Mouse (Mus musculus): ENCODE results near the gene Trak1.
A peak's percentile ranks its signal among the peaks of the same experiment; 100 is the strongest.

The Trak1 gene

DNA sequence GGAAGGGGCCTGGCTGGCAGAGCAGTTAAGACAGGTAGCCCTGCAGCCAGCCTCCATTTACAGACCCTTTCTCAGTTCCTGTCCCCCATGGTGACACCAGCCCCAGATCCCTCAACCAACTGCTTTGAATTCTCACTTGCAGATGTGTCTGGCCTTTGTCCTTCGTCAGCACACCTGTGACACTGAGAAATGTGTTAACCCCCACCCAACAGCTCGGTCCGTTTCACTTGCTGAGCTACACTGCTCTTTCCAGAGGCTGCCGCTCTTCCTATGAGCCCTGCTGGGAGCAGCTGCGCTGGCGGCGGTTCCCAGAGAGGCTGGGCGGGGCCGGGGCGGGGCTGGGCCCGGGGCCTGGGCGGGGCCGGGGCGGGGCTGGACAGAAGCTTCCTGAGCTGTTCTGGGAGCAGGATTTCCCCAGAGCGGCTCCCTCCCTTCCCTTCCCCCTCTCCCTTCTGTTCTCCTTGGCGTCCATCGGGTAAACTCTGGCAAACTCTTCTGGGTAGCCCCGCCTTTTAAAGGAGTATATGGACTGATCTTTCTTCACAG lies 74.1 kb downstream of the Trak1 start:
- DNase-seq (ENCODE audit: low read depth, low spot score): peak; percentile 86

DNA sequence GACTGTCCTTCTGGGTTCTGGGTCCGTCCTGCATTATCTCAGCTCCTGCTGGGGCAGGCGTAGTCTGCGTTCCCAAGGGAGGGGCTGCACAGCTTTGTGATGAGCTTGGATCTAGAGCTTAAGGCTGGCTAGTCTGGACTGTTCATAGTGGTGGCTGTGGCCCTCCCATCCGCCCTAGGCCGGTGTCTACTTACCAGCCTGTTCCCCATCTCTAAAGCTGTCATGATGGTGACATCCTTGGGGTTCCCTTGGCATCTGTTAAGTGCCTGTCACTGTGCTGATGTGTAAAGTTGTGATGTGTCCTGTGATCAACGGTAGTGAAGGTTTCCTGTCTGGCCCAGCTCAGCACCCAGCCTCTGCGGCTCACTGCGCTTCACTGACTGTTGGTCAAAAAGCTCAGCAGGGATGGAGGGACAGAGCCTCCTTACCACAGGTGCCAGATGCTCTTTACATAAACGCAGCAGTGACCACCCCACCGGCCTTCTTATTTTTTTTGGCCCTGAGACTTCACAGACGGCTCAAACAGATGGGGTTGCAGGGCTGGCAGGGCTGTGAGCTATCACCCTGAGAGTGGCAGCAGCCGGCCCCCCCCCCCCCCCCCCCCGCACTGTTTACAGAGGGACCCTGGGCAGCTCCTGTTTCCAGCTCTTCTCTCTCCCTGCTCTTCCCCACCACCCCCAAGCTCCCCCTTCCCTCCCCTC lies 74.8 kb downstream of the Trak1 start:
- no peak for DNase-seq (ENCODE audit: low read depth, low spot score)

DNA sequence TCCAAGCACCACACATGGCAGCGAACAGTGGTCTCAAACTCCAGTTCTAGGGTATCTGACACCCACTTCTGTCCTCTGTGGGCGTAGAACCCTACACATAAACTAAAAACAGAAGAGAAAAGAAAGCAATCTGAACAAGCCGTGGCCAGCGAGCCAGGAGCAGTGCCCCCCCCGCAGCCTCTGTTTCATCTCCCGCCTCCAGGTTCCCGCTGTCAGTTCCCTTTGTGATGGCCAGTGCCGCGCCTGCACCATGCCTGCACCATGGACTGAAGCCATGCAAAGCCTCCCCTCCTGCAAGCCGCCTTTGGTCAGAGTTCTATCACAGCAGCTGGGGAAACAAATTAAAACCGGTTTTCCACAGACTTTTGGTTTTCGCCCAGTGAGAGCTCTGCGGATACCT lies 75.8 kb downstream of the Trak1 start:
- DNase-seq (ENCODE audit: low read depth, low spot score): no peak

DNA sequence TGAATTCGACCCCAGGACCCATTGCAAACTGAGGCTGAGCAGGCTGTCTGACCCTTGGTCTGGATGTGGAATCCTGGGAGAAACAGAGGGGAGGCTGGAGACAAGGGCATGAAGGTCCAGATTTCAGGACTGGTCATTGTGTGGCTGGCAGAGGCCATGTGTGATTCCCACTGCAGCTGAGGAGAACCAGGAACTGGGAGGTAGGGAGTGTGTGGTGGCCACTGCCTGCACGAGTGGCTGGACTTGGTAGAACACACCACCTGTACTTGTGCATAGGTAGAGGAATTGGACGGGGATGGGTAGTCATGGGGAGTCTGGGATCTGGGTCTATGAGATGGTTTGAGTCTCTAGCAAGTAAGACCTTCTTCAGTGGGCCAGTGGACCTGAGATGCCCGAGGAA lies 76.2 kb downstream of the Trak1 start:
- DNase-seq (ENCODE audit: low read depth, low spot score): no peak

DNA sequence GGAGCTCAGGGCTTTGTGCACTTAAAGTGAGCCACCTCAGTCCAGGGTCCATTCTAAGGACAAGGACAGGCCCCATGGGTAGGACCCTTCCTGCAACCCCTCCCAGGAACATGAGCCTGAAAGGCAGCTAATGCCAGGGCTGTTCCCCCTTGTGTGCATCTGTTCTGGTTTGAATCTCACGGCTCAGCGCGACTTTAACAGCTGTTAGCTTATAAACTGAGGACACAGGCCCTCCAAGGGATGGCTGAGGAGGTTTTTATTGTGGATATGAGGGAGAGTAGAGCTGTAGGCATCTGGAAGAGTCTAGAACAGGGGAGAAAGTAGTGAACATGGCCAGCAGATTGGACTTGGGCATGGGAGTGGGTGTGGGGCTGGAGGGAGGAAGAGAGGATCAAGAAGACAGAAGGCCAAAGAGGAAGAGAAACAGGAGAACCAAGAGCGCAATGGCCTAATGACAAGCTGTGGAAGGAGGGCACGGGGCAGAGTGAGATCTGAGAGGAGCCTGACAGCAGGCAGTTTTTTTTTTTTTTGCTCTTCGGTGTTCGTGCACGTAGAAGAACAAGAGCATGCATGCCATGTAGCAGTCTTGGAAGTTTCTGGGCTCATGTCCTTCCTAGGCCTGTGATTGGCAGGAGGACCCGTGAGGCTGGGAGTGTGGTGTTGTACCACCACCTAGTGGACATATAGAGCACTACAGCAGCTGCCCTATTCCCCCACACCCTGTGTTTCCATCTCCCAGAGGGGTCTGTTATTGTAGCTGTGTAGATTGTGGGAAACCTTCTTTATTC lies 77.0 kb downstream of the Trak1 start:
- DNase-seq (ENCODE audit: low read depth, low spot score): peak; percentile 82

DNA sequence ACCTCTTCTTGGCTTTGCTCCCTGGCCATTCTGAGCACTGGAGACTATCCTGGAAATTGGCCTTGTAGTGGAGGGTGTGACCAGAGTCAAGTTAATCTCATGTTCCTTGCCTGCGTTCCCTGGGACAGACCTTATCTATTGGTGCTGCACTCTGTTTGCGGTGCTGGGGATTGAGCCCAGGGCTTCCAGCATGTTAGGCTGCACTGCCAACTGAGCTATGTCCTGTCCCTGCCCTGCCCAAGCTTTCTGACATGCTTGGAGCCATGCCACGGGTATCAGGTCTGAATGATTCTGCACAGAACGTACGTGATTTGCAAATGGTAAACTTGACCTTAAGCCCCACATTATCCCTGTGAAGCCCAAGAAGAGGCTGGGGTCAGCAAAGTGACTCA lies 77.6 kb downstream of the Trak1 start:
- DNase-seq (ENCODE audit: low read depth, low spot score): no peak

DNA sequence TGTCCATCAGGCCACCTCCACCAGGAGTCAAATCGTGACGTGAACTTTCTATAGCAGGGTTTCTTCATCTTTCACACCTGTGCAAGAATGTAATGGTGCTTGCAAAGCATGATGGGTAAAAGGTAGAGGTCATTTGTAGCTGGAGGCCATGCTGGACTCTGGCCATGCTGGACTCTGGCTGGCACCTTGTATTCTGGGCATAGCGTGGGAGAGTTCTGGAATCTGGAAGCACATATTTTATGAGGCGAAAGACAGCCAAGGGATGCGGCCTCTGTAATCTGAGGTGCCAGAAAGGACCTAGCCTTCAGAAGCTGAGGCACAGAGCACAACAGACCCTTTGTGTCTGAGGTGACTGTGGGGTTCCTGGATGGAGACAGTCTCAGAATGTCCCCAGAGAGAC lies 78.8 kb downstream of the Trak1 start:
- no peak for DNase-seq (ENCODE audit: low read depth, low spot score)

DNA sequence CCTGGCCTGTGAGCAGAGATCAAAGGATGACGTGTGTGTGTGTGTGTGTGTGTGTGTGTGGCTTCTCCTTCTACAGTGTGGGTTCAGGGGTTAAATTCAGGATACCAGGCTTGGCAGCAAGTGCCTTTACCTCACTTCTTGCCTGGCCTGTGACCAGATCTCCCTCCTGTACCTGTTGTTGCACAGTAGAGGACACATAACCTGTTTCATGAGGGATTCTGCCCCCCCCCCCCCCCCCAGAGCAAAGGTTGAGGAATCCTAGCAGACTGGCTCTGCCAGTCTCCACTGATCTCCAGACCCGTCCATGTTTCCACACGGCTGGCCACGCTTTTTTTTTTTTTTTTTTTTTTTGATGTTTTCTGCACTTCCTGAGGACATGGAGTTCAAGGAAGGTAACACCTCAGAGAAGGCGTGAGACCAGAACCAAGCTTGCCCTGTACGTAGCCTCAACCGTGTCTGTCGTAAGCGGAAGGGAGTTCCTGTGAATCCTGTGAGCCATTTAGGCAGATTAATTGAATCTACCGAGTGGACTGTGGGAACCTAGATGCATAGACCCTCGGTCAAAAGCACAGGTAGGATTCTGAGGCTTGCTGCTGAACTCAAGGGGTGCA lies 83.1 kb downstream of the Trak1 start:
- DNase-seq (ENCODE audit: low read depth, low spot score): no peak

DNA sequence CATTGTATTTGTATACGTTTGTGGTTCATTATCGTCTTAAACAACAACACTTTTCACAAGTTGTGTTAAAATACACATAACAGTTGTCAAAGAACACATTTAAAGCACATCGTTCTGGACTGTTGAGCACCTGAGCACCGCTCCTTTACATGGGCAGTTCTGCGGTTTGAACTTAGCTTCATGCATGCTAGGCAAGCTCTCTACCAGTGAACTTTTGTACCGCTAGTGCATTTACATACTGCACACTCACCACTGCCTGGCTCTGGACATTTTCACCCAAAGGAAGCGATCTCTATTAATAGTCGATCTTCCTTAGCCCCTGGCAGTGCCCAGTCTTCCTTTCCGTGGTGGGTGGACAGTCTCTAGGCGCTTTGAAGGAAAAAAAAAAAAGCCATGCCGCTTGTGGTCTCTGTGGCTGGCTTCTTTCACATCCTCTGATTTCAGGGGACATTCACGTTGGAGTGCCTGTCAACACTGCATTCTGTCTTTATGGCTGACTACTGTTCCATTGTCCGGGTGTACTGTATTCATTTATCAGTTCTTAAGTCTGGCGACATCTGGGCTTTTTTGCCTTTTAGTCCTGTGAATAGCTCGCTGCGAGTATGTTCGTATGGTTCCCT lies 84.5 kb downstream of the Trak1 start:
- no peak for DNase-seq (ENCODE audit: low read depth, low spot score)

DNA sequence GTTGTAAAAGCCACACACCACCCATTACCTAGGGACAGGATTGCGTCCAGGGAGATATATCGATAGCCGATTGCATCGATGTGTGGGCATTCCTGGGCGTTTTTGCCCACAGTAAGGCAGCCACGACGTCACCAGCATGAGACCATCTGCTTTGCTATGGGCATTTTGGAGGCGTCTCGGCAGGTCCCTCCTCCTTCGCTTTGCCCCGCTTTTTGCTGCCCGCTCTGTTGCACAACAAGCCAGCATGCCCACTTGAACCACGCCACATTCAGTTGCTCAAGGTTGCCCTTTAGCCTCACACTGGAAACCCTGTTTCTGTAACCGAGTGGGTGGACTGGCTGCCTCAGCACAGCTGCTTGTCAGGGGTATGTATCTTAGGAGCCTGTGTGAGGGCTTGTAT lies 85.3 kb downstream of the Trak1 start:
- DNase-seq (ENCODE audit: low read depth, low spot score): no peak

DNA sequence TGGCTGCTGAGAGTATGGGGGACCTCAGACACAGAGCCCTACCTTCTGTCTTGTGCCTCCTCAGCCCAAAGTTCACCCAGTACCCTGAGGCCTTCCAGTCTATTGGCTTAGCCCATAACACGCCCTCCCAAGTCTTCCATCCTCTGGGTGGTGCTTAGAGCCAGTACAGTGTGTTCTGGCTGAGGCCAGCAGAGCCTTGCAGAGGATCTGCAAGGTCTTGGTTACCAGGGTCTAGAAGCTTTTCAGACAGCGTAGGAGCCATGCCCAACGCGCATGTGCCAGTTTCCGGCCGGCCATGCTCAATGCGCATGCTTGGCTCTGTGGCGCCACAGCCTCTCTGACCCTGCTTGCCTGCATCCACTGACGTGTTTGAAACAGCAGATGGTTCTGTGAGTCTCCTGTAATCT lies 85.9 kb downstream of the Trak1 start:
- DNase-seq (ENCODE audit: low read depth, low spot score): no peak

DNA sequence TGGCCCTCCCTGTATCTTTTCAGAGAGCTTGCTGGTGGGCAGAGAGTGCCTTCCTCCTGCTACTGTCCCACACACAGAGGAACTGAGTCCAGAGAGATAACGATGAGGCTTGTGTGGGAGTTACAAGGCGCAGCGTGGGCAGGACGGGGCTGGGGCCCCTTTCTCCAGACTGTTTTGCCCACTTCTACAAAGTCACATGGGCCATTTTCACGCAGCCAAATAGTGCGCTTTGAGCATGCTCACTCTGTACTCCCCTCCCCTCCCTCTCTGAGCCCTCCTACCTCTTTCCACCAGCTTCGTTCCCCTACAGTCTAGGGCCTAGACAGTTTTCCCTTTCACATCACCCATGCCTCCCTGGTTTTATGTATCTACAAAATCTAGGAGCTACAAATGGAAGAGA lies 87.3 kb downstream of the Trak1 start:
- no peak for DNase-seq (ENCODE audit: low read depth, low spot score)

DNA sequence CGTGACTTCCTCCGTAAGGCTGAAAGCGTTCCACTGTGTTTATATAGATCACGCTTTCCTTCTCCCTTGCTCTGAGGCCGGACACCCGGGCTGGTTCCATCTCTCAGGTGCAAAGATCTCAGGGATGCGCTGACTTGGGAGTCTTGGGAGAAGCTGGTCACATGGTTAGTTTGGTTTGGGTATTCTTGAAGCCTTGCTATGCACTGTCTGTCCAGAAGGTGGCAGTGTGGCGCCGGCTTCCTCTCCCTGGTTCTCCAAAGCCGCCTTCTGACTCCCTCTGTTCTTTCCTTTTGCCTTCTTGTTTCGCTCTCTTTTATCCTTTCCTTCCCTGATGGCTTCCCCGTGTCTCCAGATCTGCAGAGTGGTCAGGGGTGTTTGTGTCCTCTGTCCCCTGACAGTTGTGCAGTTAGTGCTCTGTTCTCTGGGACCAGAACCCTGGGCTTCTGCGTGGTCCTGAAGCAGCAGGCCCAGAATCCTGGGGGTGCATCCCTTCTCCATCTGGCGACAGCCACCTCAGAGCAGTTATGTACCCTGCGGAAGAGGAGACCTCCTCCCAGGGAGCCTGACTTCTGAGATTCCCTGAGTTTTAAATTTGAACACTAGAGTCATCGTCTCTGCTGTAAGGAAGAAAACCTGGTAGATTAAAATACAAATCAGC lies 87.9 kb downstream of the Trak1 start:
- peak; percentile 79 for DNase-seq (ENCODE audit: low read depth, low spot score)

DNA sequence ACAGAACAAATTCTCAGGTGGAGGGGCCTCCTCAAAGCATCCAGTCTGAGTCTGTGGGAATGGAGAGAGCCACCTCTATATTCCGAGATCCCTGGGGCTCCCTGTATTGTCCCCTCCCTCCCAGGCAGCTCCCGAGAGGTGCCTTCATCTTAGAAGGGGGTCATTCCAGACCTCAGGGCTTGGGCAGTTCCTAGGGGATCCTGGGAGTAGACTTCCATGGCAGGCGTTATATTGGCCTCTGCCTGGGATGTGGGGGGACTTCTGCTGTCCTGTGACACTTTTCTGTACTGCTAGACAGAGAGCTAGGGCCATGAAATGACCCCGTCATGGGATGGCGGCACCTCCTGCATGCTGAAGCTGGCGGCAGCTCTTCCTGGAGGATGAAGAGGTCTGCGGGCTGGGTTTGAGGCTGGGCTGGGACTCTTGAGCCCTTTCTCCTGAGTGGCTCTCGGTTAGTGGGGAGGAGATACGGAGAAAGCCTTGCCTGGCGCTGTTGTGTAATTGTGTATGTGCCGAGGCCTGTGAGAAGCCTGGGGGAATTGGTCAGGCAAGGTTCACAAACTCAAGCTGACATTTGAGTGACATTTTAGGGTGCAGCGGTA lies 88.5 kb downstream of the Trak1 start:
- DNase-seq (ENCODE audit: low read depth, low spot score): no peak

DNA sequence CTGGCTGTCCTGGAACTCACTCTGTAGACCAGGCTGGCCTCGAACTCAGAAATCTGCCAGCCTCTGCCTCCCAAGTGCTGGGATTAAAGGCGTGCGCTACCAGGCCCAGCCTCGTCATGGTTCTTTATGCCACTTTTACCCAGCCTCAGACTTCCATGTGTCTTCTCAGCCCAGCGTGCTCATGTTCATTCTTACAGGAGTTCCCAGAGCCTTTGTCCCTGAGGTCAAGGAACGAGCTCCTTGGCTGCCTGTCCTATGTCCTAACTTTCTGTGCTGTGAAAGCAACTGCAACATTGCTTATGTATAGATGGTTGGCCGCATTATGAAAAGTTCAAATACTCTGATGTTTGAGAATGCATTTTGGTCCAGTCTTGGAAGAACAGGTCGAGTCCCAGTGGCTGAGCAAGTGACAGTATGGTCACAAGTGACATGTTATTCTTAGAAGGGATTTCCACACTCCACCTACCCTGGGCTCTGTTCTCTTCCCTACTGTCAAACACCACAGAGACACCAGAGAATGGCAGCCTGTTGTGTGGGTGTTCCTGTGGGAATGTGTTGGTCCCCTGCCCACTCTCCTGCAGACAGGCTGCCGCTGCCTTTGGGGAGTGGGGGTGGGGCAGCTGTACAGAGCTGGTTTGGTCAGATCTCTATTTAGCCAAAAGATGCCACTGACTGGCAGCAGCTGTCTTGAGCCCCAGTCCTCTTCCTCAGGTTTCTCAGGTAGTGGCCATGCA lies 90.4 kb downstream of the Trak1 start:
- no peak for DNase-seq (ENCODE audit: low read depth, low spot score)

DNA sequence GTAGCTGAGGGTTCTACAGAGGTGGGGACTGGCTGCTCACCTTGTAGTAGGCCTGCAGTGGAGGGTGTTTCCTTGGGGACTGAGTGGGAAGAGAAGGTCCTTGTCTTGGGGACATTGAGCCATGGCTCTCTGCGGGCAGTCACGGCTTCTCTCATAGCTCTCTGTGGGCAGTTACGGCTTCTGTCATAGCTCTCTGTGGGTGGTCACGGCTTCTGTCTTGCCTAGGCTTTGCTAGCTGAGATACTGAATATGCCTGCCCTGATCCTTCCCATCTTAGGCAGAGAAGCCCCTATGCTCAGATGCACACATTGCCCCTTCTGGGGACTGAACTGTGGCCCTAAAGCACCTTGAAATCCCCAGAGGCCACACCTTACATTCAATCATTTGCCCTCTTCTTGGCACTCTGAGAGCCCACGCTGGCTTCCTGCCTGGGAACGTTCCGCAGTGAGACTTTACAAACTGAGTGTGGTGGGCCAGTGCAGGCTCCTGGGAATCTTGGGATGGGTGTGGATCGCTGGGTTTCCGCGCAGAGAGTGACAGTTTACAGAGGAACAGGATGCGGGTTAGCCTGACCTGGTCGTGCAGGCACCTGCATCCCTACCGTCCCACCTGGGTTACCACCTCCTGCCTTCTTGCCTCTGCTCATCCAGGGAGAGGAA lies 91.1 kb downstream of the Trak1 start:
- DNase-seq (ENCODE audit: low read depth, low spot score): no peak

DNA sequence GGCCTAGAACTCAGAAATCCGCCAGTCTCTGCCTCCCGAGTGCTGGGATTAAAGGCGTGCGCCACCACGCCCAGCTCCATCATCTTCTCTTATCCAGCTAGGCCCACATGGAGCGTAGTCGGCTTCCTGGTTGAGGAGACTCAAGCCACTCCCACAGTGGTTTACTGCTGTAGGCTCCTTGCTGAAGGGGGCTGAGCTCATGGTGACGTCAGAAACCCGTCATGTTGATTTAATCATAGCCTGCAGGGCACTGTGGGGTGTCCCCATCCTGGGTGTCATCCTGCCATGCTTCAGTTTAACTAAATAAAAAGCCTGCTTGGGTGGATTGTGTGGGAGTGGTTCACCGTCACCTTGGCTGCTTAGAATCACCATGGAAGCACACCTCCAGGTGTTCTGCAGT lies 92.0 kb downstream of the Trak1 start:
- no peak for DNase-seq (ENCODE audit: low read depth, low spot score)

DNA sequence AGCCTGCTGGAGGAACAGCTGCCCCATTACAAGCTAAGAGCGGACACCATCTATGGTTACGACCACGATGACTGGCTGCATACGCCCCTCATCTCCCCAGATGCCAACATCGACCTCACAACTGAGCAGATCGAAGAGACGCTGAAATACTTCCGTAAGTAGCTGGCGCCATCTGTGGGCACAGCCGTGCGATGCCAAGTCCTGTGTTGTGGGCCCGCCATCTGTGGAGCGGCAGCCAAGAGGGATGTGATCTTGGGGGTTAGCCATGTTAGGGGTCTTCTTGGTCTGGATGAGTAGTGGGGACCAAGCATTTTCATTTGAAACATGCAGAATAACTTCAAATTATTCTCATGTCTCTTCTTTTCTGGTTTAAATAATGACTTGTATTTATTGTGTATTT lies 94.6 kb downstream of the Trak1 start:
- DNase-seq (ENCODE audit: low read depth, low spot score): no peak

DNA sequence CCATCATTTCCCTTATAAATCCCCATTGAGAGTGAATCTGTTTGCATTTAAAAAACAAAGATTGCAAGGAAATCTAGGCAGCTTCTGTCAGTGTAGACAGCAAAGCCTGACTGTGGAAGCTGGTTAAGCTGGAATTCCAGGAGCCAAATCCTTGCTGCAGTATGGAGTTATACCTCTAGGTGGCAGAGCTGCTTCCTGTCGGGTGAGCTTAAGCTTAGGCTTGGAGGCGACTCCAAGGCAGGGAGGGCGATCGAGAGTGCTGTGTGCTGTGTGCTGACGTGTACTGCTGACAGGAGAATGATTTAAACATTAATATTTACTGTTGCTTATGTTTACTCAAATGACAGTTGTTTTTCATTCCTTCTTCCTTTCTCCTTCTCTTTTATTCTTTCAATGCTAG lies 95.1 kb downstream of the Trak1 start:
- DNase-seq (ENCODE audit: low read depth, low spot score): peak; percentile 68

DNA sequence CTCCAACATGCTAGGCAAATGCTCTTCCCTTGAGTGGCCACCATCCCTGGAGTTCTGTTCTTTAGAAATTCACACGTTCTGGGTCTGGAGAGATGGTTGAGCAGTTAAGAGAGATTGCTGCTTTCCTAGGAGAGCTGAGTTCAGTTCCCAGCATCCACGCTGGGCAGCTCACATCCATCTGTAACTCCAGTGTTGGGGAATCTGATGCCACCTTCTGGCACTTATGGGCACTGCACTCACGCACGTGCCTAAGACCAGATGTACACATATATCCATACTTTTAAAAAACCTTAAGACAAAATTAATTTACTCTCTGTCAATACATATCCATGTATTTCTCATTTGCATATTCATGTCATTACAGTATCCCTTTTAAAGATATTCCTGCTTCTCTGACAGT lies 95.8 kb downstream of the Trak1 start:
- no peak for DNase-seq (ENCODE audit: low read depth, low spot score)
